Mouse (Mus musculus) midbrain, embryonic 14.5 days (tissue): ENCODE data around the gene Tmem151b. TPM values are rescaled to one million over a fixed set of nuclear protein-coding genes. Genes with fewer than 3 reads are reported as not detected.

Experiments
- ATAC-seq: fragments of 200-750 bp; cut with Nextera tagmentation; 2 replicates; pipeline ENCODE4 v1.8.0; 2017; ENCODE audit warnings: moderate number of reproducible peaks, moderate library complexity; ENCODE audit not compliant: low FRiP score, low TSS enrichment
- DNase-seq: peaks from one replicate; pipeline ENCODE4 v3.0.0-alpha.2; 2015
- H3K27ac ChIP-seq: fragments of 300-500 bp; sonication (generic); replicated peaks from 2 replicates; pipeline ENCODE4 v1.5.1; 2014; ENCODE audit warnings: mild to moderate bottlenecking, low read depth, low read length, moderate library complexity
- H3K27me3 ChIP-seq: fragments of 300-500 bp; sonication (generic); 2 replicates; pipeline ENCODE4 v1.6.1; 2014; ENCODE audit warnings: low read length, control low read depth, mixed read lengths; ENCODE audit not compliant: control insufficient read depth, insufficient read depth
- H3K36me3 ChIP-seq: fragments of 300-500 bp; sonication (generic); 2 replicates; pipeline ENCODE4 v1.6.1; 2014; ENCODE audit warnings: low read length, control low read depth; ENCODE audit not compliant: control insufficient read depth, insufficient read depth
- H3K4me1 ChIP-seq: fragments of 300-500 bp; sonication (generic); 2 replicates; pipeline ENCODE4 v1.6.1; 2014; ENCODE audit warnings: mild to moderate bottlenecking, antibody characterized with exemption, low read length, control low read depth; ENCODE audit not compliant: control insufficient read depth, insufficient read depth
- H3K4me2 ChIP-seq: fragments of 300-500 bp; sonication (generic); 2 replicates; pipeline ENCODE4 v1.6.1; 2014; ENCODE audit warnings: mild to moderate bottlenecking, low read length, moderate library complexity
- H3K4me3 ChIP-seq: fragments of 300-500 bp; sonication (generic); replicated peaks from 2 replicates; pipeline ENCODE4 v1.5.1; 2014; ENCODE audit warnings: low read depth, low read length
- H3K9ac ChIP-seq: fragments of 300-500 bp; sonication (generic); replicated peaks from 2 replicates; pipeline ENCODE4 v1.6.1; 2014; ENCODE audit warnings: mild to moderate bottlenecking, low read length, moderate library complexity
- H3K9me3 ChIP-seq: fragments of 300-500 bp; sonication (generic); 2 replicates; pipeline ENCODE4 v1.6.1; 2016; ENCODE audit warnings: low read length, control low read depth, mixed read lengths; ENCODE audit not compliant: control insufficient read depth
- WGBS: fragments of 180-500 bp; shearing (Covaris S2); extraction: QIAGEN DNeasy Blood & Tissue Kit; methylation state at CpG from one replicate; pipeline ENCODE4 v1.1.7; 2014; 5-methylcytosine and 5-hydroxymethylcytosine counted together
- polyA plus RNA-seq: library from polyadenylated mRNA; unstranded; fragments of >200 nt; fragmentation: Nextera tagmentation; extraction: Ambion mirVana; gene quantifications from 2 replicates; pipeline ENCODE4 v1.2.1, GENCODE M21; 2014

Tmem151b gene
- polyA plus RNA-seq, 1 experiment from 2014 or later, result 20.4 TPM

GRCm38 (mm10) chr17:45559732-45560525 is 10.5 kb upstream of the Tmem151b start:
- Histone ChIP-seq H3K9me3 (no peaks in the 10 kb centered on the region), H3K4me2 (no peak overlapping the region), H3K4me1 (peaks cover 16% of the 10 kb centered on the region), H3K27ac (no peak overlapping the region), H3K9ac (no peak overlapping the region), H3K27me3 (no peaks in the 10 kb centered on the region), H3K36me3 (no peaks in the 10 kb centered on the region), H3K4me3 (no peak overlapping the region)
- no peak for DNase-seq
- no peak for ATAC-seq
- WGBS, result 84% methylated on average over 15 of the region's 15 CpGs

GRCm38 (mm10) chr17:45557998-45558862 is 8.8 kb upstream of the Tmem151b start:
- H3K4me1 ChIP-seq, result peaks cover 10% of the 10 kb centered on the region; the same call in 1 of the 2 replicates
- no peak overlapping the region for H3K9ac ChIP-seq
- H3K27ac ChIP-seq, result no peak overlapping the region
- no peak for ATAC-seq
- no peaks in the 10 kb centered on the region for H3K27me3 ChIP-seq
- H3K4me3 ChIP-seq, result no peak overlapping the region
- WGBS, result 77% methylated on average over 16 of the region's 16 CpGs
- no peak for DNase-seq
- no peaks in the 10 kb centered on the region for H3K36me3 ChIP-seq
- H3K9me3 ChIP-seq, result no peaks in the 10 kb centered on the region
- no peak overlapping the region for H3K4me2 ChIP-seq

GRCm38 (mm10) chr17:45557246-45557824 is 7.9 kb upstream of the Tmem151b start:
- WGBS, result 69% methylated on average over 7 of the region's 7 CpGs
- Histone ChIP-seq H3K36me3 (no peaks in the 10 kb centered on the region), H3K4me2 (no peak overlapping the region), H3K4me1 (peaks cover 10% of the 10 kb centered on the region; the same call in 1 of the 2 replicates), H3K9ac (no peak overlapping the region), H3K9me3 (no peaks in the 10 kb centered on the region), H3K4me3 (no peak overlapping the region), H3K27me3 (no peaks in the 10 kb centered on the region), H3K27ac (no peak overlapping the region)
- DNase-seq (no peak), ATAC-seq (no peak)

GRCm38 (mm10) chr17:45556514-45557245 is 7.2 kb upstream of the Tmem151b start:
- ATAC-seq, result no peak
- peaks cover 14% of the 10 kb centered on the region; the same call in 1 of the 2 replicates for H3K4me1 ChIP-seq
- no peak overlapping the region for H3K9ac ChIP-seq
- H3K9me3 ChIP-seq, result no peaks in the 10 kb centered on the region
- H3K36me3 ChIP-seq, result no peaks in the 10 kb centered on the region
- peak overlapping the region; percentile 96 for H3K4me2 ChIP-seq
- H3K27me3 ChIP-seq, result no peaks in the 10 kb centered on the region
- WGBS, result 74% methylated on average over 3 of the region's 3 CpGs
- DNase-seq, result no peak
- no peak overlapping the region for H3K27ac ChIP-seq
- H3K4me3 ChIP-seq, result peak overlapping the region; percentile 59; the same call in 1 of the 2 replicates

GRCm38 (mm10) chr17:45556107-45556489 is 6.6 kb upstream of the Tmem151b start:
- no peaks in the 10 kb centered on the region for H3K9me3 ChIP-seq
- H3K4me3 ChIP-seq, result peak overlapping the region; percentile 59
- H3K27ac ChIP-seq, result no peak overlapping the region
- DNase-seq, result no peak
- peak overlapping the region; percentile 96 for H3K4me2 ChIP-seq
- H3K4me1 ChIP-seq, result peaks cover 14% of the 10 kb centered on the region; the same call in 1 of the 2 replicates
- H3K9ac ChIP-seq, result peak overlapping the region; percentile 66
- H3K27me3 ChIP-seq, result no peaks in the 10 kb centered on the region
- 1% methylated on average over 14 of the region's 14 CpGs for WGBS
- ATAC-seq, result no peak
- no peaks in the 10 kb centered on the region for H3K36me3 ChIP-seq

- Histone ChIP-seq H3K36me3 (no peaks in the 10 kb centered on the region), H3K9me3 (no peaks in the 10 kb centered on the region), H3K4me1 (peaks cover 15% of the 10 kb centered on the region; the same call in 1 of the 2 replicates), H3K27me3 (no peaks in the 10 kb centered on the region), H3K4me3 (peak within 1 kb of the TSS; percentile 59), H3K27ac (0 out of 2 replicates have a peak within 1 kb of the TSS, but pooled peaks have one; percentile 9), H3K4me2 (peak within 1 kb of the TSS; percentile 96), H3K9ac (peak within 1 kb of the TSS; percentile 66)
- ATAC-seq (peak; percentile 83), DNase-seq (peak; percentile 94)
- WGBS, result under 1% methylated on average over 45 of the region's 45 CpGs
Observed at GRCm38 (mm10) chr17:45555452-45556106, 6.1 kb upstream of the Tmem151b start, which contains the start of gene Nfkbie. Nfkbie (plus strand) TSS chr17:45555703.

- H3K4me2 ChIP-seq, result no peak overlapping the region
- no peaks in the 10 kb centered on the region for H3K36me3 ChIP-seq
Observed at GRCm38 (mm10) chr17:45554420-45554819, 4.9 kb upstream of the Tmem151b start.

More at GRCm38 (mm10) chr17:45554420-45554819, 4.9 kb upstream of the Tmem151b start:
- Histone ChIP-seq H3K9me3 (no peaks in the 10 kb centered on the region), H3K4me1 (peaks cover 23% of the 10 kb centered on the region), H3K27me3 (no peaks in the 10 kb centered on the region), H3K27ac (no peak overlapping the region), H3K4me3 (no peak overlapping the region), H3K9ac (no peak overlapping the region)
- WGBS, result 52% methylated on average over 1 of the region's 1 CpGs
- ATAC-seq (no peak), DNase-seq (no peak)
